Mouse (Mus musculus) midbrain, embryonic 12.5 days (tissue): ENCODE results near the gene Med17. TPM values are rescaled to one million over a fixed set of nuclear protein-coding genes. Genes with fewer than 3 reads are reported as not detected.
"Not testable (repeated sequence)": the region's sequence is repeated elsewhere in the genome, so short reads cannot be mapped to it uniquely, and the experiment has no call there.

Experiments
- ATAC-seq: fragments of 200-750 bp; cut with Nextera tagmentation; 2 replicates; pipeline ENCODE4 v1.8.0; 2017; ENCODE audit warnings: low read depth, moderate TSS enrichment, moderate library complexity; ENCODE audit not compliant: low FRiP score
- H3K27ac ChIP-seq: fragments of 300-500 bp; sonication (generic); replicated peaks from 2 replicates; pipeline ENCODE4 v1.5.1; 2016; ENCODE audit warnings: mild to moderate bottlenecking
- H3K27me3 ChIP-seq: fragments of 300-500 bp; sonication (generic); 2 replicates; pipeline ENCODE4 v1.6.1; 2016; ENCODE audit warnings: mild to moderate bottlenecking
- H3K36me3 ChIP-seq: fragments of 300-500 bp; sonication (generic); 2 replicates; pipeline ENCODE4 v1.6.1; 2016
- H3K4me1 ChIP-seq: fragments of 300-500 bp; sonication (generic); 2 replicates; pipeline ENCODE4 v1.6.1; 2016
- H3K4me2 ChIP-seq: fragments of 300-500 bp; sonication (generic); replicated peaks from 2 replicates; pipeline ENCODE4 v1.6.1; 2016; ENCODE audit warnings: mild to moderate bottlenecking, moderate library complexity
- H3K4me3 ChIP-seq: fragments of 300-500 bp; sonication (generic); 2 replicates; pipeline ENCODE4 v1.5.1; 2016; ENCODE audit warnings: mild to moderate bottlenecking
- H3K9ac ChIP-seq: fragments of 300-500 bp; sonication (generic); replicated peaks from 2 replicates; pipeline ENCODE4 v1.6.1; 2016; ENCODE audit warnings: mild to moderate bottlenecking, moderate library complexity
- H3K9me3 ChIP-seq: fragments of 300-500 bp; sonication (generic); 2 replicates; pipeline ENCODE4 v1.6.1; 2016; ENCODE audit warnings: mild to moderate bottlenecking
- WGBS: fragments of 180-500 bp; shearing (Covaris S2); methylation state at CpG from one replicate; pipeline ENCODE4 v1.1.7; 2016; 5-methylcytosine and 5-hydroxymethylcytosine counted together
- polyA plus RNA-seq: library from polyadenylated mRNA; unstranded; fragments of >200 nt; fragmentation: Nextera tagmentation; extraction: Ambion mirVana; gene quantifications from 2 replicates; pipeline ENCODE4 v1.2.1, GENCODE M21; 2016

Gene Med17
- polyA plus RNA-seq, 1 experiment from 2014 or later = 49.2 TPM

GRCm38 (mm10) chr9:15306398-15307119 lies 26.8 kb upstream of the Med17 start, which contains the start of gene 4931406C07Rik:
Gene 4931406C07Rik (minus strand): TSS chr9:15306448.
- Histone ChIP-seq H3K27me3 (no peaks in the 10 kb centered on the region), H3K27ac (peak within 1 kb of the TSS; percentile 93), H3K36me3 (peaks cover 29% of the 10 kb centered on the region), H3K9ac (peak within 1 kb of the TSS; percentile 92), H3K4me1 (peaks cover 21% of the 10 kb centered on the region), H3K9me3 (no peaks in the 10 kb centered on the region), H3K4me3 (peak within 1 kb of the TSS; percentile 84), H3K4me2 (peak within 1 kb of the TSS; percentile 77)
- 1% methylated on average over 35 of the region's 35 CpGs for WGBS
- ATAC-seq = peak; percentile 87

- WGBS = 14% methylated on average over 45 of the region's 45 CpGs
- Histone ChIP-seq H3K9me3 (no peaks in the 10 kb centered on the region), H3K36me3 (peaks cover 24% of the 10 kb centered on the region), H3K4me1 (peaks cover 21% of the 10 kb centered on the region), H3K27me3 (no peaks in the 10 kb centered on the region), H3K4me3 (peak within 1 kb of the TSS; percentile 84), H3K27ac (peak within 1 kb of the TSS; percentile 93), H3K9ac (peak within 1 kb of the TSS; percentile 92), H3K4me2 (peak within 1 kb of the TSS; percentile 77)
- ATAC-seq = peak; percentile 99
Measured at GRCm38 (mm10) chr9:15305503-15306397, 26.0 kb upstream of the Med17 start, which contains the start of gene Taf1d. Gene Taf1d (plus strand): TSS chr9:15306214.

GRCm38 (mm10) chr9:15302881-15303280 lies 23.1 kb upstream of the Med17 start:
- no peaks in the 10 kb centered on the region for H3K27me3 ChIP-seq
- H3K9me3 ChIP-seq = no peaks in the 10 kb centered on the region
- H3K36me3 ChIP-seq = no peaks in the 10 kb centered on the region
- H3K4me3 ChIP-seq = no peak overlapping the region
- 66% methylated on average over 2 of the region's 2 CpGs for WGBS
- peaks cover 15% of the 10 kb centered on the region for H3K4me1 ChIP-seq
- H3K27ac ChIP-seq = no peak overlapping the region
- no peak for ATAC-seq
- no peak overlapping the region for H3K4me2 ChIP-seq
- no peak overlapping the region for H3K9ac ChIP-seq

- not testable (repeated sequence) for H3K9ac ChIP-seq, H3K9me3 ChIP-seq, H3K27me3 ChIP-seq, H3K4me2 ChIP-seq, ATAC-seq, H3K4me1 ChIP-seq, H3K4me3 ChIP-seq, H3K36me3 ChIP-seq, H3K27ac ChIP-seq
- WGBS = 78% methylated on average over 6 of the region's 6 CpGs
Measured at GRCm38 (mm10) chr9:15302006-15302405, 22.3 kb upstream of the Med17 start.

GRCm38 (mm10) chr9:15301399-15301798 lies 21.7 kb upstream of the Med17 start:
- Histone ChIP-seq H3K9ac (no peak overlapping the region), H3K9me3 (no peaks in the 10 kb centered on the region), H3K36me3 (0 out of 2 replicates have a peak, but pooled peaks cover under 1% of the 10 kb centered on the region), H3K4me1 (0 out of 2 replicates have a peak, but pooled peaks cover 4% of the 10 kb centered on the region), H3K27me3 (no peaks in the 10 kb centered on the region), H3K4me2 (no peak overlapping the region), H3K4me3 (no peak overlapping the region), H3K27ac (0 out of 2 replicates have a peak overlapping the region, but pooled peaks have one; percentile 25)
- WGBS = 76% methylated on average over 6 of the region's 6 CpGs
- no peak for ATAC-seq

GRCm38 (mm10) chr9:15300056-15300455 lies 20.3 kb upstream of the Med17 start:
- WGBS = 91% methylated on average over 5 of the region's 5 CpGs
- ATAC-seq = no peak

GRCm38 (mm10) chr9:15298451-15298850 lies 18.7 kb upstream of the Med17 start:
- Histone ChIP-seq H3K4me3 (no peak overlapping the region), H3K4me1 (no peaks in the 10 kb centered on the region), H3K9ac (no peak overlapping the region), H3K4me2 (no peak overlapping the region), H3K36me3 (0 out of 2 replicates have a peak, but pooled peaks cover 6% of the 10 kb centered on the region), H3K9me3 (no peaks in the 10 kb centered on the region), H3K27me3 (no peaks in the 10 kb centered on the region), H3K27ac (no peak overlapping the region)
- WGBS = 63% methylated on average over 2 of the region's 2 CpGs
- ATAC-seq = no peak

More at GRCm38 (mm10) chr9:15300056-15300455, 20.3 kb upstream of the Med17 start:
- 0 out of 2 replicates have a peak, but pooled peaks cover 6% of the 10 kb centered on the region for H3K36me3 ChIP-seq
- H3K9ac ChIP-seq = no peak overlapping the region
- H3K4me2 ChIP-seq = no peak overlapping the region
- H3K4me1 ChIP-seq = no peaks in the 10 kb centered on the region
- no peak overlapping the region for H3K4me3 ChIP-seq
- H3K27ac ChIP-seq = no peak overlapping the region
- H3K9me3 ChIP-seq = no peaks in the 10 kb centered on the region
- H3K27me3 ChIP-seq = no peaks in the 10 kb centered on the region

- Histone ChIP-seq H3K27ac (no peak overlapping the region), H3K9me3 (no peaks in the 10 kb centered on the region), H3K27me3 (no peaks in the 10 kb centered on the region), H3K36me3 (0 out of 2 replicates have a peak, but pooled peaks cover 6% of the 10 kb centered on the region), H3K9ac (no peak overlapping the region), H3K4me3 (no peak overlapping the region), H3K4me1 (no peaks in the 10 kb centered on the region), H3K4me2 (no peak overlapping the region)
- ATAC-seq = no peak
- WGBS = 86% methylated on average over 7 of the region's 7 CpGs
Measured at GRCm38 (mm10) chr9:15297112-15297511, 17.4 kb upstream of the Med17 start.

- Histone ChIP-seq H3K27ac (no peak overlapping the region), H3K4me2 (no peak overlapping the region), H3K9me3 (no peaks in the 10 kb centered on the region), H3K4me3 (no peak overlapping the region), H3K4me1 (no peaks in the 10 kb centered on the region), H3K9ac (no peak overlapping the region), H3K27me3 (no peaks in the 10 kb centered on the region), H3K36me3 (0 out of 2 replicates have a peak, but pooled peaks cover 4% of the 10 kb centered on the region)
- ATAC-seq = no peak
- 94% methylated on average over 6 of the region's 6 CpGs for WGBS
Measured at GRCm38 (mm10) chr9:15289251-15289650, 9.5 kb upstream of the Med17 start.

GRCm38 (mm10) chr9:15288402-15288801 lies 8.7 kb upstream of the Med17 start:
- WGBS = 89% methylated on average over 3 of the region's 3 CpGs
- Histone ChIP-seq H3K4me1 (no peaks in the 10 kb centered on the region), H3K27ac (no peak overlapping the region), H3K36me3 (0 out of 2 replicates have a peak, but pooled peaks cover 4% of the 10 kb centered on the region), H3K9me3 (no peaks in the 10 kb centered on the region), H3K9ac (no peak overlapping the region), H3K4me2 (no peak overlapping the region), H3K4me3 (no peak overlapping the region), H3K27me3 (no peaks in the 10 kb centered on the region)
- ATAC-seq = no peak

GRCm38 (mm10) chr9:15287846-15288245 lies 8.1 kb upstream of the Med17 start:
- Histone ChIP-seq H3K36me3 (0 out of 2 replicates have a peak, but pooled peaks cover 4% of the 10 kb centered on the region), H3K9me3 (no peaks in the 10 kb centered on the region), H3K4me3 (no peak overlapping the region), H3K27me3 (no peaks in the 10 kb centered on the region), H3K9ac (no peak overlapping the region), H3K4me2 (no peak overlapping the region), H3K27ac (no peak overlapping the region), H3K4me1 (no peaks in the 10 kb centered on the region)
- no peak for ATAC-seq
- 55% methylated on average over 6 of the region's 6 CpGs for WGBS

- Histone ChIP-seq H3K27me3 (no peaks in the 10 kb centered on the region), H3K36me3 (0 out of 2 replicates have a peak, but pooled peaks cover 3% of the 10 kb centered on the region), H3K4me2 (no peak overlapping the region), H3K4me3 (no peak overlapping the region), H3K9me3 (no peaks in the 10 kb centered on the region), H3K4me1 (peaks cover 6% of the 10 kb centered on the region), H3K27ac (no peak overlapping the region), H3K9ac (no peak overlapping the region)
- ATAC-seq = no peak
- WGBS = 65% methylated on average over 3 of the region's 3 CpGs
Measured at GRCm38 (mm10) chr9:15285443-15285842, 5.7 kb upstream of the Med17 start.
